In the genomic region with DNA sequence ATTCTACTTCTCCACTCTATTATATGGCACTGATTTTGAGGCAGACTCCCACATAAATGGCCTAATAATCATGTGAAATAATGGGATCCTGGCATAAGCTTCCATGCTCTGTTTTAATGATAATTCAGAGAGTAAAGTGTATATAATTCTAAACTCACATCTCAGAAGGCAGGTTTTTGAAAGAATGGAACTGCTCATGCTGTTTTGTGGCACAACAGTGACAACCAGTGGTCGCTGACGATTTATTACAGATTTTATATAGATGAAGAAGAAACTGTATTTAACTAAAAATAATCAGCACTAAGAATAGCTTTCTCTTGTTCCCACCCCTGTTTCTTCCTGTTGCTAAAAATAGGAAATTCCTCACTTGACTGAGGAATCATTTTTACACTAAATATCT, we compare ENCODE assay signal across 13 mouse cellular contexts.
DNase-seq lines count a peak whose midpoint lies in the region; ATAC-seq and TF ChIP-seq lines count a peak whose summit lies in the region.
"Had no signal": no experiment of that assay in that cellular context is flagged by ENCODE, and none has a peak within 500 bp of the region (broad histone marks: within the 10 kb centered on the region; RNA-seq: fewer than 3 reads in every experiment).

No protein-coding gene starts in this region.

- no peak overlapping the region for H3K9ac ChIP-seq in heart, adult 2 months (ENCODE audit: low read depth, low read length)
- H3K9ac ChIP-seq in heart, embryonic 12.5 days, result no peak overlapping the region
- H3K9ac ChIP-seq: heart, embryonic 15.5 days; neural tube, embryonic 12.5 days had no signal

- H3K9me3 ChIP-seq in heart, embryonic 12.5 days (replicated peaks), result no peaks in the 10 kb centered on the region
- H3K9me3 ChIP-seq: heart, embryonic 15.5 days; neural tube, embryonic 12.5 days had no signal

- no peak overlapping the region for H3K4me3 ChIP-seq in heart, adult 2 months
- H3K4me3 ChIP-seq in heart, embryonic 12.5 days, result no peak overlapping the region
- H3K4me3 ChIP-seq in left cerebral cortex, adult 2 months, result no peak overlapping the region
- H3K4me3 ChIP-seq: heart, embryonic 15.5 days; neural tube, embryonic 12.5 days had no signal

- H3K27ac ChIP-seq in heart, adult 2 months, result no peak overlapping the region
- H3K27ac ChIP-seq in heart, embryonic 12.5 days (ENCODE audit: poor library complexity, severe bottlenecking), result no peak overlapping the region
- no peak overlapping the region for H3K27ac ChIP-seq in left cerebral cortex, adult 2 months
- H3K27ac ChIP-seq: heart, embryonic 15.5 days; neural tube, embryonic 12.5 days had no signal

- no peaks in the 10 kb centered on the region for H3K36me3 ChIP-seq in heart, adult 2 months (ENCODE audit: control insufficient read depth, insufficient read depth, low read length)
- H3K36me3 ChIP-seq in heart, embryonic 12.5 days, result no peaks in the 10 kb centered on the region
- H3K36me3 ChIP-seq: heart, embryonic 15.5 days; neural tube, embryonic 12.5 days had no signal

- H3K4me1 ChIP-seq in heart, adult 2 months (ENCODE audit: control insufficient read depth, insufficient read depth, low read length), result no peaks in the 10 kb centered on the region
- no peaks in the 10 kb centered on the region for H3K4me1 ChIP-seq in heart, embryonic 12.5 days (replicated peaks)
- H3K4me1 ChIP-seq: heart, embryonic 15.5 days; neural tube, embryonic 12.5 days had no signal

- TF ChIP-seq CTCF in heart, adult 2 months (IDR thresholded peaks at IDR 0.05), result peak; percentile 51
- peak; percentile 70 for TF ChIP-seq CTCF in left cerebral cortex, adult 2 months (IDR thresholded peaks at IDR 0.05)

- no peak for TF ChIP-seq POLR2A in heart, adult 2 months (IDR thresholded peaks at IDR 0.05; ENCODE audit: insufficient read depth, low read depth, low read length)

- TF ChIP-seq EP300 in heart, adult 2 months (IDR thresholded peaks at IDR 0.05; ENCODE audit: insufficient read depth, low read depth, low read length), result no peak

- intact Hi-C loops in heart, adult 2 months (cut with DNase I), result no loop called here
- intact Hi-C loops in left cerebral cortex, adult 2 months (cut with DNase I), result loop anchor here (5.0 to 10.0 kb wide), 2 partner anchors 213 to 301 kb away; no protein-coding TSS in a partner anchor
- intact Hi-C loops in left cerebral cortex, postnatal 4 days (cut with DNase I), result no loop called here
- intact Hi-C loops in gastrocnemius, postnatal 14 days (cut with DNase I; ENCODE audit: low total_unique reads), result no loop called here

- 21% methylated on average over 2 of the region's 2 CpGs for WGBS in heart, adult 2 months
- 53% methylated on average over 2 of the region's 2 CpGs for WGBS in heart, embryonic 12.5 days

- H3K79me2 ChIP-seq in heart, adult 2 months (replicated peaks; ENCODE audit: control insufficient read depth, insufficient read depth, low read length), result no peaks in the 10 kb centered on the region

- H3K27me3 ChIP-seq in heart, adult 2 months (ENCODE audit: control insufficient read depth, insufficient read depth, low read length), result no peaks in the 10 kb centered on the region
- H3K27me3 ChIP-seq in heart, embryonic 12.5 days (replicated peaks), result no peaks in the 10 kb centered on the region
- H3K27me3 ChIP-seq: heart, embryonic 15.5 days; neural tube, embryonic 12.5 days had no signal

- no peak for DNase-seq in heart, adult 2 months
- peak in 1 of 2 experiments; percentile 16 for DNase-seq in left cerebral cortex, adult 2 months (ENCODE audit: extremely low spot score in 1 of 2, low spot score in 2 of 2)
- DNase-seq in left cerebral cortex, postnatal 4 days, result no peak
- DNase-seq in brain, adult 2 months (ENCODE audit: low read depth, low spot score), result peak; percentile 62
- DNase-seq in retina, embryonic 14.5 days (ENCODE audit: low spot score), result peak; percentile 56
- no peak for DNase-seq in gastrocnemius, postnatal 14 days
- DNase-seq: adrenal gland, postnatal 36 days; cerebellum, postnatal 25 days; gastrocnemius, postnatal 10 days had no signal

- ATAC-seq in heart, embryonic 12.5 days (ENCODE audit: insufficient number of reproducible peaks, low FRiP score), result no peak
- ATAC-seq: intestine, embryonic 16.5 days had no signal

- H3K4me2 ChIP-seq in heart, embryonic 12.5 days, result no peak overlapping the region
- H3K4me2 ChIP-seq: heart, embryonic 15.5 days; neural tube, embryonic 12.5 days had no signal

Comparison
In these comparisons a context has a peak if more than half of its experiments do, and no peak if none do; other contexts are left out.
1. DNase-seq: peak in brain, adult 2 months (single experiment) and retina, embryonic 14.5 days (single experiment); none in heart, adult 2 months (0 of 2), left cerebral cortex, postnatal 4 days (single experiment) and gastrocnemius, postnatal 14 days (single experiment).